Mouse (Mus musculus) liver, embryonic 11.5 days (tissue): ENCODE measurements around the gene Oprd1. TPM values are rescaled to one million over a fixed set of nuclear protein-coding genes. Genes with fewer than 3 reads are reported as not detected.
A peak's percentile ranks its signal among the peaks of the same experiment; 100 is the strongest.

Source experiments
- ATAC-seq: fragments of 200-750 bp; cut with Nextera tagmentation; replicated peaks from 2 replicates; pipeline ENCODE4 v1.8.0; 2017; ENCODE audit warnings: moderate number of reproducible peaks, mild to moderate bottlenecking, moderate TSS enrichment, moderate library complexity; ENCODE audit not compliant: low FRiP score
- DNase-seq: peaks from one replicate; pipeline ENCODE4 v3.0.0-alpha.2; 2017; ENCODE audit warnings: low spot score
- H3K27ac ChIP-seq: fragments of 300-500 bp; sonication (generic); 2 replicates; pipeline ENCODE4 v1.5.1; 2014; ENCODE audit warnings: mild to moderate bottlenecking, low read depth, low read length, control low read depth
- H3K27me3 ChIP-seq: fragments of 300-500 bp; sonication (generic); replicated peaks from 2 replicates; pipeline ENCODE4 v1.6.1; 2014; ENCODE audit warnings: low read length, mixed read lengths; ENCODE audit not compliant: control insufficient read depth, insufficient read depth
- H3K36me3 ChIP-seq: fragments of 300-500 bp; sonication (generic); 2 replicates; pipeline ENCODE4 v1.6.1; 2014; ENCODE audit warnings: mild to moderate bottlenecking, low read length, moderate library complexity, mixed read lengths; ENCODE audit not compliant: control insufficient read depth, insufficient read depth
- H3K4me1 ChIP-seq: fragments of 300-500 bp; sonication (generic); replicated peaks from 2 replicates; pipeline ENCODE4 v1.6.1; 2014; ENCODE audit warnings: low read length, mixed read lengths; ENCODE audit not compliant: control insufficient read depth, insufficient read depth
- H3K4me2 ChIP-seq: fragments of 300-500 bp; sonication (generic); 2 replicates; pipeline ENCODE4 v1.6.1; 2014; ENCODE audit warnings: mild to moderate bottlenecking, control low read depth, moderate library complexity
- H3K4me3 ChIP-seq: fragments of 300-500 bp; sonication (generic); 2 replicates; pipeline ENCODE4 v1.5.1; 2014; ENCODE audit warnings: low read depth, low read length, control low read depth
- H3K9ac ChIP-seq: fragments of 300-500 bp; sonication (generic); 2 replicates; pipeline ENCODE4 v1.6.1; 2014; ENCODE audit warnings: low read depth, low read length, control low read depth
- H3K9me3 ChIP-seq: fragments of 300-500 bp; sonication (generic); 2 replicates; pipeline ENCODE4 v1.6.1; 2016; ENCODE audit warnings: low read length, inconsistent platforms, mixed read lengths; ENCODE audit not compliant: control insufficient read depth
- WGBS: fragments of 180-500 bp; shearing (Covaris S2); extraction: QIAGEN DNeasy Blood & Tissue Kit; methylation state at CpG from one replicate; pipeline ENCODE4 v1.1.7; 2014; 5-methylcytosine and 5-hydroxymethylcytosine counted together
- polyA plus RNA-seq: library from polyadenylated mRNA; unstranded; fragments of >200 nt; fragmentation: Nextera tagmentation; extraction: Ambion mirVana; gene quantifications from 2 replicates; pipeline ENCODE4 v1.2.1, GENCODE M21; 2014

Gene Oprd1
- polyA plus RNA-seq, 1 experiment from 2014 or later, result 0.45 TPM

DNA sequence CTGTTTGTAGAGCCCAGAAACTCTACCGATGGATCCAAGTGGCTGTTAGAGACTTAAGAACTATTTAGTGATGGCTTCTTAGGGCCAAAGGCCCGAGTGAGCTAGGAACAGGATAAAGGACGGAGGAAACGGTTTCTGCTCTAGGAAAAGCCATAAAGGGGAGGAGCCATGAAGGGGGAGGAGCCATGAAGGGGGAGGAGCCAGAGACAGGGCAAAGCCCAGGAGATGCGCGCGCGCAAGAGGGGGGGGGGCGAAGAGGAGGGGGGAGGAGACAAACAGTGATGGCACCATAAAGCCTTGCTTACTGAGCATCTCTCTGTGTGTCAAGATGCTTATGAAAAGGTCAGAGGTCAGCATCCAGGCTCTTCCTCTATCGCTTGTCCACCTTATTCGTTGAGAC lies 13.6 kb downstream of the Oprd1 start:
- Histone ChIP-seq H3K9ac (no peak overlapping the region), H3K27ac (no peak overlapping the region), H3K27me3 (no peaks in the 10 kb centered on the region; the same call in 1 of the 2 replicates), H3K4me1 (peaks cover 3% of the 10 kb centered on the region; the same call in 1 of the 2 replicates), H3K4me3 (no peak overlapping the region), H3K4me2 (no peak overlapping the region), H3K36me3 (no peaks in the 10 kb centered on the region), H3K9me3 (no peaks in the 10 kb centered on the region)
- WGBS, result 58% methylated on average over 11 of the region's 11 CpGs
- no peak for DNase-seq
- no peak for ATAC-seq

DNA sequence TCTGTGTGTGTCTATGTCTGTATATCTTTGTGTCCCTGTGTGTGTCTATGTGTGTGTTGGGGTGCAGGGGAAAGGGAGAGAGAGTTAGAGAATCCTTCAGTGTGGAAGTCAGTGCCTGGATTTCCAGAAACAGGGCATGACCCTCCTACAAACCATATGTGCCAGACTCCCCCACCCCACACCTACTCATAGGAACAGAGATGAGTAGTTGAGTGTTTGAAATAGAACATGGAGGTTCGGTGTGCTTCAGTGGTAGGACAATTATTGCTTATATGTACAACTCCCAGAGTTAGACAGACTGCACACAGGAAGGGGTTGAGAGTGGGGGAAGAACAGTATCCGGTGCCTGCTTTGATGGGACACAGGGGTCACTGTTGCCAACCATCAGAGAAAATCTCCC lies 14.2 kb downstream of the Oprd1 start:
- WGBS, result 79% methylated on average over 2 of the region's 2 CpGs
- no peaks in the 10 kb centered on the region for H3K9me3 ChIP-seq
- ATAC-seq (no peak), DNase-seq (no peak)
- H3K27ac ChIP-seq, result peak overlapping the region; percentile 23; the same call in 1 of the 2 replicates
- H3K36me3 ChIP-seq, result no peaks in the 10 kb centered on the region
- no peak overlapping the region for H3K4me2 ChIP-seq
- no peaks in the 10 kb centered on the region; the same call in 1 of the 2 replicates for H3K27me3 ChIP-seq
- no peak overlapping the region for H3K4me3 ChIP-seq
- H3K4me1 ChIP-seq, result peaks cover 3% of the 10 kb centered on the region; the same call in 1 of the 2 replicates
- no peak overlapping the region for H3K9ac ChIP-seq

DNA sequence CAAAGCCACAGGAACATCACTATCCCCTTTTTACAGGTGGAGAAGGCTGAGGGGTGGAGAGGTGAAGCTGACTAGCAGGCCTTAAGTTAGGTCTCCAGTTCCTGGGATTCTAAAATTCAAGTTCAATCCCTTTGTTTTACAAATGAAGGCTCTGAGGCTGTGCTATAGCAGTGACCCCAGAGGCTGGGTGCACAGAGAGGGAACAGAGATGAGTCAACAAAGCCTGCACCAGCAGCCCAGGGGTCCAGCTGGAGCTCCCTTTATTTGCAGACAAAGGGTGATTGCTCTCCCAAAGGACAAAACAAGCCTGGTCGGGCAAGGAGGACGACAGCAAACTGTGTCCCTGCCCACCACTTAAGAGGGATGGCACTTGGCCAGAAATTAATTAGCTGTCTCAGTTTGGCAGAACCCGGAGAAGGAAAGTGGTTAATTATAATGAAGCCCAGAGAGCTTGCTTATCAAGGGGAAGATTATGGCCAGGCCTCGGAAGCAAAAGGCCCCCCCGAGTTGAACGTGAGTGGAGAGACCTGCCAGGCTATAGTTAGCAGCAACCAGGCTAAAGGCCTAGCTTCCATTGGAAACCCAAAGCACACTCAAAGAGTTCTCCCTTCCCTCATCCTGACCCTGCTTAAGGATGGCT lies 15.2 kb downstream of the Oprd1 start:
- H3K27me3 ChIP-seq, result no peaks in the 10 kb centered on the region
- 0 out of 2 replicates have a peak overlapping the region, but pooled peaks have one; percentile 45 for H3K27ac ChIP-seq
- H3K9me3 ChIP-seq, result no peaks in the 10 kb centered on the region
- WGBS, result 33% methylated on average over 6 of the region's 6 CpGs
- H3K4me1 ChIP-seq, result peaks cover 3% of the 10 kb centered on the region; the same call in 1 of the 2 replicates
- H3K4me2 ChIP-seq, result no peak overlapping the region
- H3K9ac ChIP-seq, result no peak overlapping the region
- no peak overlapping the region for H3K4me3 ChIP-seq
- H3K36me3 ChIP-seq, result no peaks in the 10 kb centered on the region
- no peak for ATAC-seq
- no peak for DNase-seq

DNA sequence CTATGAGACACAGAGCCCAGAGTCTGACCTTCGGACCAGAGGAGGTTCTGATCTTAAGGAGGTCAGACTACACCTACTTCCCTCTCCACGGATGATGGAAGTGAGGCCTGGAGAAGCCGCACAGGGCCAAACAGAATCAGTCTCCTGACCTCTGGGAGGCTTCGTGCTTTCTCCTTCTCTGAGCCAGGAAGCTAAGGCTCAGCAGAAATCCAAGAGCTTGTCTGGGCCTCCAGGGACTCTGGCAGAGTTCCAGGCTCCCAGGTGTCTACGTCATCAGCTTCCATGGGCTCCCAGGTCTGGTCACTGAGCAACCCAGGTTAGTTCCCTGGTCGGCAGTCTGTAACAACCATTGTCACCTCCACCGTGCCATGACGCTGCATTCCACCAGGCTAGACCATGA lies 17.2 kb downstream of the Oprd1 start:
- WGBS, result 86% methylated on average over 8 of the region's 8 CpGs
- ATAC-seq (no peak), DNase-seq (no peak)
- Histone ChIP-seq H3K4me3 (no peak overlapping the region), H3K4me2 (no peak overlapping the region), H3K27ac (no peak overlapping the region), H3K27me3 (no peaks in the 10 kb centered on the region), H3K36me3 (no peaks in the 10 kb centered on the region), H3K9ac (no peak overlapping the region), H3K9me3 (no peaks in the 10 kb centered on the region), H3K4me1 (peaks cover 3% of the 10 kb centered on the region; the same call in 1 of the 2 replicates)

DNA sequence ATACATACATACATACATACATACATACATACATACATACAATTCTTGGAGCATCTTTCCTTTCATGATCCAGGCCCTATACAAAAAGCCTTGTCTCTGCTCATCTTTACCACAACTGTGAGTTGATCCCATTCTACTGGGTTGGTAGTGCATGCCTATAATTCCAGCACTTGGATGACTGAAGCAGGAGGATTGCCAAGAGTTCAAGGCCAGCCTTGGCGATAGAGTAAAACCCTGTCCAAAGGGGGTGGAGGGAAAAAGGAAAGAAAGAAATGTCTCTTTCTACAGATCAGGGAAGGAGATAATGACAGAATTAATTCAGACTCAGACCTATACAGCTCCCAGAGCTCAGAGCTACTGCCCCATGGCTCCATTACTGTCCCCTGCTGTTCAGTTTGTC lies 21.1 kb downstream of the Oprd1 start:
- WGBS, result 70% methylated on average over 1 of the region's 1 CpGs
- Histone ChIP-seq H3K4me3 (no peak overlapping the region), H3K27ac (no peak overlapping the region), H3K9me3 (no peaks in the 10 kb centered on the region), H3K4me1 (no peaks in the 10 kb centered on the region), H3K27me3 (peaks cover 1% of the 10 kb centered on the region; the same call in 1 of the 2 replicates), H3K9ac (no peak overlapping the region), H3K36me3 (no peaks in the 10 kb centered on the region), H3K4me2 (no peak overlapping the region)
- no peak for DNase-seq
- ATAC-seq, result no peak

DNA sequence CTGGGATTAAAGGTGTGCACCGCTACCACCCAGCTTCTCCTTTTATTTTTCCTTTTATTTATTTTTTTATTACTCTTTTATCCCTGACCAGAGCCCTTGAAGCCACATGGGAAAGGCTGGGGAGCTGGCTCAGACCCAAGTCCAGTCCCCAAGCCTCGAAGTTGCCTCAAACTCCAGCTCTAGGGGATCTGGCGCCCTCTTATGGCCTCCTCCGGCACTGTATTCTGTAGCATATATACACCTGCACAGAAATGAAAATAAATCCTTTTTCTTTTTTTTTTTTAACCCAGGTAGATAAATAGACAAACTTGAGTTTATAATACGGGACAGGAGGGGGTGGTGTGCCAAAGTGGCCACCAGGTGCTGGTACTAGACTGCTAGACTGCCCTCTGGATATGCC lies 22.6 kb downstream of the Oprd1 start:
- no peaks in the 10 kb centered on the region for H3K4me1 ChIP-seq
- no peak overlapping the region for H3K4me3 ChIP-seq
- no peak for DNase-seq
- no peak overlapping the region for H3K27ac ChIP-seq
- no peak for ATAC-seq
- WGBS, result 74% methylated on average over 5 of the region's 5 CpGs
- peaks cover 2% of the 10 kb centered on the region; the same call in 1 of the 2 replicates for H3K27me3 ChIP-seq
- H3K9me3 ChIP-seq, result no peaks in the 10 kb centered on the region
- no peak overlapping the region for H3K4me2 ChIP-seq
- no peak overlapping the region for H3K9ac ChIP-seq
- H3K36me3 ChIP-seq, result no peaks in the 10 kb centered on the region

DNA sequence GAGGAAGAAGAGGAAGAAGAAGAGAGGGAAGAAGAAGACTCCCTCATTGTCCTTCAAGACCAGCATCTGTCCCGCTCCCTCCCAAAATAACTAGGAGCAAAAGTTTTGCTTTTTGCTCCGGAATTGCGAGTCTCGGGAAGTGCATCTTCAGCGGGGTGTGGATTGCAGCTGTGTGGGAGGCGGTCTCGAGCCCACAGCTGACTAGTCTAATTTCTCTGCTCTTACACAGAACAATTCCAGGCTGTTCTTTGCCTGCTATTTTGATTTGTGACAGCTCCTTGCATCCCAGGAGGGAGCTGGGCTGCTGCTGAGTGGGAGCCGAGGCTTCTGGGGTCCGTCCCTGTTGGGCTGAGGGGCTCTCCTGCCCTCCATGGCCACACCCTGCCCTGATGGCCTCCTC lies 24.7 kb downstream of the Oprd1 start:
- no peak overlapping the region for H3K27ac ChIP-seq
- H3K9ac ChIP-seq, result no peak overlapping the region
- H3K9me3 ChIP-seq, result no peaks in the 10 kb centered on the region
- H3K4me1 ChIP-seq, result no peaks in the 10 kb centered on the region
- H3K36me3 ChIP-seq, result no peaks in the 10 kb centered on the region
- WGBS, result 58% methylated on average over 9 of the region's 9 CpGs
- no peak overlapping the region for H3K4me3 ChIP-seq
- H3K4me2 ChIP-seq, result no peak overlapping the region
- no peak for ATAC-seq
- no peak for DNase-seq
- peaks cover 7% of the 10 kb centered on the region for H3K27me3 ChIP-seq

DNA sequence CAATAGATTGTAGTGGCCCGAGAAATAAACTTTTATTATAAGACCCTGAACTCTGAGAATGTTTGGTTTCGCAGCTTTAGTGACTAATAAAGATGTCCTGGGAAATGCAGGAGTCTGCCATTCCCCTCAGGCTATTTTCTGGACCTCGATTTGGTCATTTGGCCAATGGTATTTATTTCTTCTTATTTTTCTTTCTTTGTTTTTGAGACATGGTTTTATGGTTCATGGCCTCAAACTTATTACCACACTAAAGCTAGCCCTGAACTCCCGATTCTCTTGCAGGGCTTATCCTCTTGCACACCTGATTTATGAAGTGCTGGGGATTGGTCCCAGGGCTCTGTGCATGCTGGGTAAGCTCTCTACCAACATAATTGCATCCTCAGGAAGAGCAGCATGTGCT lies 28.0 kb downstream of the Oprd1 start:
- Histone ChIP-seq H3K36me3 (no peaks in the 10 kb centered on the region), H3K27me3 (peaks cover 24% of the 10 kb centered on the region), H3K4me1 (no peaks in the 10 kb centered on the region), H3K4me3 (no peak overlapping the region), H3K27ac (no peak overlapping the region), H3K9ac (no peak overlapping the region), H3K4me2 (no peak overlapping the region), H3K9me3 (no peaks in the 10 kb centered on the region)
- 66% methylated on average over 4 of the region's 4 CpGs for WGBS
- ATAC-seq (no peak), DNase-seq (no peak)

DNA sequence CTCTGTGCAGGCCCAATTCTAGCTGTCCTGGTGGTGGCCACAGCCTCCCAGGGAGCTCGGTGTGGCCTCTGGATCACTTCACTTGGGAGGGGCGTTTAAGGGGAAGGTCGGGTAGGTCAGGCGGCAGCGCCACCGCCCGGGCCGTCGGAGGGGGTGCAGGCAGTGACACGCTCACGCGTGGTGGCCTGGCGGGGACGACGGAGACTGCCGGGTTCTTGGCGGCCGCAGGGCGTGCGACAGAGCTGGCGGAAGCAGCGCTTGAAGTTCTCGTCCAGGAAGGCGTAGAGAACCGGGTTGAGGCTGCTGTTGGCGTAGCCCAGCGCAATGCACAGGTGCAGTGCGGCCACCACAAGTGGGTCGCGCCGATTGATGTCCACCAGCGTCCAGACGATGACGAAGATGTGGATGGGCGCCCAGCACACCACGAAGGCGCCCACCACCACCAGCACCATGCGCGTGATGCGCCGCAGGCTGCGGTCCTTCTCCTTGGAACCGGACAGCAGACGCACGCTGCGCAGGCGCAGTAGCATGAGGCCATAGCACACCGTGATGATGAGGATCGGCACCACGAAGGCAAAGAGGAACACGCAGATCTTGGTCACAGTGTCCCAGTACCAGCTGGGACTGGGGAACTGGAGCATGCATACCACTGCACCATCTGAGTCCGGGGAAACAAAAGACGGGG lies 30.7 kb downstream of the Oprd1 start:
- Histone ChIP-seq H3K36me3 (no peaks in the 10 kb centered on the region), H3K9me3 (no peaks in the 10 kb centered on the region), H3K4me3 (peak overlapping the region; percentile 36), H3K4me1 (no peaks in the 10 kb centered on the region), H3K27ac (no peak overlapping the region), H3K9ac (no peak overlapping the region), H3K27me3 (peaks cover 24% of the 10 kb centered on the region), H3K4me2 (peak overlapping the region; percentile 62)
- DNase-seq, result no peak
- 30% methylated on average over 53 of the region's 53 CpGs for WGBS
- ATAC-seq, result no peak
